Mouse (Mus musculus) cerebellum, postnatal 14 days (tissue): ENCODE data around the gene Il2ra.
"Not testable (repeated sequence)": the region's sequence is repeated elsewhere in the genome, so short reads cannot be mapped to it uniquely, and the experiment has no call there.

Experiments used
- DNase-seq, 2 experiments: peaks; one replicate each; pipeline ENCODE4 v3.0.0; 2021; ENCODE audit warnings: mixed read lengths in 2 of 2

Il2ra gene

GRCm38 (mm10) chr2:11642451-11642941, at the start of gene Il2ra:
Gene Il2ra (plus strand): TSS chr2:11642807.
- DNase-seq = no peak

GRCm38 (mm10) chr2:11596690-11597089, 45.9 kb upstream of the Il2ra start:
- no peak for DNase-seq

- no peak for DNase-seq
Observed at GRCm38 (mm10) chr2:11597906-11598305, 44.7 kb upstream of the Il2ra start.

- no peak for DNase-seq
Observed at GRCm38 (mm10) chr2:11601795-11602194, 40.8 kb upstream of the Il2ra start.

GRCm38 (mm10) chr2:11602506-11603489, 39.8 kb upstream of the Il2ra start:
- DNase-seq = peak; percentile 96 to 98

- DNase-seq = no peak
Observed at GRCm38 (mm10) chr2:11604053-11604452, 38.6 kb upstream of the Il2ra start, which contains the start of gene Rbm17. Gene Rbm17 (minus strand): TSS chr2:11604153.

- no peak for DNase-seq
Observed at GRCm38 (mm10) chr2:11604911-11605310, 37.7 kb upstream of the Il2ra start.

GRCm38 (mm10) chr2:11606718-11607117, 35.9 kb upstream of the Il2ra start:
- not testable (repeated sequence) for DNase-seq

GRCm38 (mm10) chr2:11612939-11613338, 29.7 kb upstream of the Il2ra start:
- not testable (repeated sequence) for DNase-seq

- DNase-seq = no peak
Observed at GRCm38 (mm10) chr2:11616846-11617245, 25.8 kb upstream of the Il2ra start.

- DNase-seq = no peak
Observed at GRCm38 (mm10) chr2:11619598-11619997, 23.0 kb upstream of the Il2ra start.

- DNase-seq = no peak
Observed at GRCm38 (mm10) chr2:11623173-11623572, 19.4 kb upstream of the Il2ra start.

GRCm38 (mm10) chr2:11623726-11624125, 18.9 kb upstream of the Il2ra start:
- DNase-seq = no peak

- DNase-seq = no peak
Observed at GRCm38 (mm10) chr2:11625890-11626289, 16.7 kb upstream of the Il2ra start, which contains the start of gene Gm17490. Gene Gm17490 (minus strand): TSS chr2:11626264.

GRCm38 (mm10) chr2:11635035-11635434, 7.6 kb upstream of the Il2ra start:
- no peak for DNase-seq

- no peak for DNase-seq
Observed at GRCm38 (mm10) chr2:11635471-11636137, 7.0 kb upstream of the Il2ra start.

- DNase-seq = no peak
Observed at GRCm38 (mm10) chr2:11636138-11636480, 6.5 kb upstream of the Il2ra start.

GRCm38 (mm10) chr2:11637115-11637514, 5.5 kb upstream of the Il2ra start:
- DNase-seq = no peak

- no peak for DNase-seq
Observed at GRCm38 (mm10) chr2:11644057-11644456, 1.4 kb downstream of the Il2ra start.

GRCm38 (mm10) chr2:11645297-11645696, 2.7 kb downstream of the Il2ra start:
- DNase-seq = no peak

- DNase-seq = no peak
Observed at GRCm38 (mm10) chr2:11651476-11651875, 8.9 kb downstream of the Il2ra start.

GRCm38 (mm10) chr2:11652196-11652595, 9.6 kb downstream of the Il2ra start:
- no peak for DNase-seq

GRCm38 (mm10) chr2:11652780-11653179, 10.2 kb downstream of the Il2ra start:
- no peak for DNase-seq

GRCm38 (mm10) chr2:11653330-11653729, 10.7 kb downstream of the Il2ra start:
- no peak for DNase-seq
